Mouse (Mus musculus) midbrain, embryonic 11.5 days (tissue): ENCODE data around the gene Senp2. TPM values are rescaled to one million over a fixed set of nuclear protein-coding genes. Genes with fewer than 3 reads are reported as not detected.

Source experiments
- ATAC-seq: fragments of 200-750 bp; cut with Nextera tagmentation; 2 replicates; pipeline ENCODE4 v1.8.0; 2017; ENCODE audit warnings: moderate TSS enrichment, moderate library complexity; ENCODE audit not compliant: low FRiP score
- DNase-seq: peaks from one replicate; pipeline ENCODE4 v3.0.0; 2015; ENCODE audit warnings: low spot score; ENCODE audit errors: missing footprints
- H3K27ac ChIP-seq: fragments of 300-500 bp; sonication (generic); 2 replicates; pipeline ENCODE4 v1.5.1; 2014; ENCODE audit warnings: low read depth, low read length
- H3K27me3 ChIP-seq: fragments of 300-500 bp; sonication (generic); 2 replicates; pipeline ENCODE4 v1.6.1; 2014; ENCODE audit warnings: mild to moderate bottlenecking, low read length, moderate library complexity, mixed read lengths; ENCODE audit not compliant: control insufficient read depth, insufficient read depth
- H3K36me3 ChIP-seq: fragments of 300-500 bp; sonication (generic); 2 replicates; pipeline ENCODE4 v1.6.1; 2014; ENCODE audit warnings: mild to moderate bottlenecking, low read length, moderate library complexity, mixed read lengths; ENCODE audit not compliant: control insufficient read depth, insufficient read depth
- H3K4me1 ChIP-seq: fragments of 300-500 bp; sonication (generic); 2 replicates; pipeline ENCODE4 v1.6.1; 2014; ENCODE audit warnings: low read length; ENCODE audit not compliant: control insufficient read depth, insufficient read depth
- H3K4me2 ChIP-seq: fragments of 300-500 bp; sonication (generic); 2 replicates; pipeline ENCODE4 v1.6.1; 2014; ENCODE audit warnings: mild to moderate bottlenecking, moderate library complexity
- H3K4me3 ChIP-seq: fragments of 300-500 bp; sonication (generic); 2 replicates; pipeline ENCODE4 v1.5.1; 2014; ENCODE audit warnings: low read depth, low read length
- H3K9ac ChIP-seq: fragments of 300-500 bp; sonication (generic); 2 replicates; pipeline ENCODE4 v1.6.1; 2014; ENCODE audit warnings: low read length
- H3K9me3 ChIP-seq: fragments of 300-500 bp; sonication (generic); 2 replicates; pipeline ENCODE4 v1.6.1; 2016; ENCODE audit warnings: low read length; ENCODE audit not compliant: control insufficient read depth
- WGBS: fragments of 180-500 bp; shearing (Covaris S2); extraction: QIAGEN DNeasy Blood & Tissue Kit; methylation state at CpG from one replicate; pipeline ENCODE4 v1.1.7; 2014; 5-methylcytosine and 5-hydroxymethylcytosine counted together
- polyA plus RNA-seq: library from polyadenylated mRNA; unstranded; fragments of >200 nt; fragmentation: Nextera tagmentation; extraction: Ambion mirVana; gene quantifications from 2 replicates; pipeline ENCODE4 v1.2.1, GENCODE M21; 2014

Gene Senp2
- polyA plus RNA-seq, result 62.8 and 73.1 TPM in 2 replicates

DNA sequence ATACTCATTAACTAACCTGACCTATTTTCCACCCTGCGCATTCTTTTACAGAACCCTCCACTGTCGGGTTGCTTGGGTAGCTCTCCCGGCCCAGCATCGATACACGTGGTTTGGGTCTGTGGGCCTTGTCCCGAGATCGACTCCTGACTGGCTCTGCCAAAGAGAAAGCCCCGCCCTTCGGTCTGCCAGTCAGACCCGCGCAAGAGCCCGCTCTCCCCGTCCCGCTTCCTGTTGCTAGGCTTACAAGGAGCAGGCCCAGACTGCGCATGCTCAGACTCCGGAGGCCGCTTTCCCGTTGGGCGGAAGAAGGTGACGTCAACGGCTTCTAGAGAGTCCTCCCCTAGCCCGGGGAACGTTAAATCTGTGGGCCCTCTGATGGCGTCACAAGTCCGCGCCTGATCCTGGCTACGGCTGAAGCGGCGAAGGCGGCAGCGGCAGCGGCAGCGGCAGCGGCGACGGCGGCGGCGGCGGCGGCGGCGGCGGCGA lies at the start of gene Senp2:
Senp2 (plus strand) TSS at position 386 of the 486 bp plus-strand sequence.
- ATAC-seq, result peak; percentile 99
- no peaks in the 10 kb centered on the region for H3K27me3 ChIP-seq
- DNase-seq, result peak; percentile 100
- no peaks in the 10 kb centered on the region for H3K36me3 ChIP-seq
- peak within 1 kb of the TSS; percentile 91 for H3K9ac ChIP-seq
- H3K4me1 ChIP-seq, result peaks cover 9% of the 10 kb centered on the region
- peak within 1 kb of the TSS; percentile 96 for H3K4me3 ChIP-seq
- H3K9me3 ChIP-seq, result no peaks in the 10 kb centered on the region
- H3K27ac ChIP-seq, result peak within 1 kb of the TSS; percentile 40; the same call in 1 of the 2 replicates
- under 1% methylated on average over 39 of the region's 45 CpGs for WGBS
- H3K4me2 ChIP-seq, result peak within 1 kb of the TSS; percentile 79

DNA sequence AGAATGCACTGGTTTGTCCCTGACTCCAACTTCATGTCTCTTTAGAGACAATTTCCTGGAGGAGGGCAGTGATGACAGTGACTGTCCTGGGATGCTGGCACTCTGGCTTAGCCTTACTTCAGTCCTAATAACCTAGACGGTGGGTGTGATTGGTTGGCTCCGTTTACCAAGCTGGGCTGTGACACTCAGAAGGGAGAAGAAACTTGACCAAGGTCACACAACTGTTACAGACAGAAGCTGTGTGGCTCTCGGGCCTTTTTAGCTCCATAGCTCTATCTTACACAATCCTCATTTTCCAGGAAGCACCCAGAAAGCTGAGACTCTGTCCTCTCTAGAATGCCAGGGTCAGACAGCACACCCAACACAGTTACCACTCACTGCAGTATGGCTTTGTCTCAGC lies 43.7 kb upstream of the Senp2 start:
- H3K9ac ChIP-seq, result no peak overlapping the region
- no peak for ATAC-seq
- no peaks in the 10 kb centered on the region for H3K36me3 ChIP-seq
- no peak overlapping the region for H3K4me2 ChIP-seq
- DNase-seq, result no peak
- no peaks in the 10 kb centered on the region for H3K4me1 ChIP-seq
- H3K4me3 ChIP-seq, result no peak overlapping the region
- no peaks in the 10 kb centered on the region for H3K27me3 ChIP-seq
- WGBS, result 87% methylated on average over 3 of the region's 3 CpGs
- no peak overlapping the region for H3K27ac ChIP-seq
- H3K9me3 ChIP-seq, result no peaks in the 10 kb centered on the region

GRCm38 (mm10) chr16:21969874-21970273 lies 39.4 kb upstream of the Senp2 start:
- H3K4me2 ChIP-seq, result no peak overlapping the region
- no peaks in the 10 kb centered on the region for H3K36me3 ChIP-seq
- DNase-seq (no peak), ATAC-seq (no peak; the same call in 1 of the 2 replicates)
- no peaks in the 10 kb centered on the region for H3K4me1 ChIP-seq
- H3K27ac ChIP-seq, result no peak overlapping the region
- H3K9ac ChIP-seq, result no peak overlapping the region
- H3K9me3 ChIP-seq, result no peaks in the 10 kb centered on the region
- H3K27me3 ChIP-seq, result no peaks in the 10 kb centered on the region
- H3K4me3 ChIP-seq, result no peak overlapping the region
- WGBS, result 87% methylated on average over 5 of the region's 5 CpGs

DNA sequence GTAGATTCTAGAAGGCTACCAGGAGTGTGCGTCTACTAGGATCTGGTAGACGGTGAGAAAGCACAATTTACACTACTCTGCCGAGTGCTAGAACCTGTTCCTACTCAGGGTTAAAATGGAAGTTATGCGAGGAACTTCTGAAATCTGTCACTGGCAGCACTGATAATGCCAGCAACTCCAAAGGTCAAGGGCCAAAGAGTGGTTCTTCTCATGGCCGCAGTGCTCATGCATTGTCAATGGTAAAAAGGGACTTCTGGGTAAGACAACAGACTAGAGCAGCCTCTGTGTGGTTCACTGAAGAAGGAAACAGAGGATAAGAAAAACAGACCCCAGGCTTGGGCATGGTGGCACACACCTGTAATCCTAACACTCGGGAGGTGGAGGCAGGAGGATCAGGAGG lies 38.7 kb upstream of the Senp2 start:
- WGBS, result 92% methylated on average over 6 of the region's 6 CpGs
- ATAC-seq, result no peak
- H3K4me3 ChIP-seq, result no peak overlapping the region

DNA sequence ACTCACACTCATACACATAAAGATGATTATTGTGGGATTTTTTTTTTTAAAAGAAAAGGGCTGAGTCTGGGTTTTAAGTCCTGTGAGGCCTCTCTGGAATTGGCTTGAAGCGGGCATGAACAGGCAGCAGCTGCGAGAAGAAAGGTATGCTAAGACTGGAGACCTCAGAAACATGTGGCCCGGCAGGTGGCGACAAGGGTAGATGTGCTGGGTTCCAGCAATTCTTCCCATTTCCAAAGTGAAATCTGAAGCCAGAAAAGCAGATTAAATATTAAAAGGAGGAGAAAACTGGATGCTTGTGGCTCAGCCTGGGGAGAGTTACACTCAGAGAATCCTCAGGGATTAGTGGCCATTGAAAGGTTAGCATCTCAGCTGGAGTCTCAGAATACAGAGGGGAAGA lies 37.8 kb upstream of the Senp2 start:
- no peaks in the 10 kb centered on the region for H3K27me3 ChIP-seq
- no peak overlapping the region for H3K4me2 ChIP-seq
- peaks cover 6% of the 10 kb centered on the region for H3K4me1 ChIP-seq
- no peak overlapping the region for H3K9ac ChIP-seq
- DNase-seq (no peak), ATAC-seq (no peak)
- no peaks in the 10 kb centered on the region for H3K9me3 ChIP-seq
- no peak overlapping the region for H3K27ac ChIP-seq
- no peak overlapping the region for H3K4me3 ChIP-seq
- H3K36me3 ChIP-seq, result no peaks in the 10 kb centered on the region
- WGBS, result 57% methylated on average over 4 of the region's 4 CpGs

More for the DNA sequence above, 38.7 kb upstream of the Senp2 start:
- no peak overlapping the region for H3K4me2 ChIP-seq
- H3K27me3 ChIP-seq, result no peaks in the 10 kb centered on the region
- no peak overlapping the region for H3K27ac ChIP-seq
- DNase-seq, result no peak
- no peaks in the 10 kb centered on the region for H3K36me3 ChIP-seq
- H3K9ac ChIP-seq, result no peak overlapping the region
- no peaks in the 10 kb centered on the region for H3K9me3 ChIP-seq
- H3K4me1 ChIP-seq, result no peaks in the 10 kb centered on the region

GRCm38 (mm10) chr16:21976203-21976602 lies 33.1 kb upstream of the Senp2 start:
- peaks cover 6% of the 10 kb centered on the region for H3K4me1 ChIP-seq
- ATAC-seq (0 out of 2 replicates have a peak, but pooled peaks have one; percentile 33), DNase-seq (peak; percentile 86)
- no peaks in the 10 kb centered on the region for H3K27me3 ChIP-seq
- H3K4me2 ChIP-seq, result peak overlapping the region; percentile 40
- no peak overlapping the region for H3K4me3 ChIP-seq
- no peak overlapping the region for H3K27ac ChIP-seq
- 1% methylated on average over 16 of the region's 16 CpGs for WGBS
- 0 out of 2 replicates have a peak overlapping the region, but pooled peaks have one; percentile 22 for H3K9ac ChIP-seq
- no peaks in the 10 kb centered on the region for H3K9me3 ChIP-seq
- no peaks in the 10 kb centered on the region for H3K36me3 ChIP-seq

GRCm38 (mm10) chr16:21977347-21977746 lies 31.9 kb upstream of the Senp2 start:
- no peaks in the 10 kb centered on the region for H3K9me3 ChIP-seq
- ATAC-seq (no peak), DNase-seq (no peak)
- H3K4me3 ChIP-seq, result no peak overlapping the region
- H3K4me2 ChIP-seq, result no peak overlapping the region
- WGBS, result 78% methylated on average over 5 of the region's 5 CpGs
- H3K36me3 ChIP-seq, result no peaks in the 10 kb centered on the region
- no peak overlapping the region for H3K27ac ChIP-seq
- no peak overlapping the region for H3K9ac ChIP-seq
- no peaks in the 10 kb centered on the region for H3K27me3 ChIP-seq
- H3K4me1 ChIP-seq, result peaks cover 6% of the 10 kb centered on the region

- H3K9ac ChIP-seq, result no peak overlapping the region
- ATAC-seq (no peak), DNase-seq (no peak)
- H3K4me2 ChIP-seq, result no peak overlapping the region
- 93% methylated on average over 9 of the region's 9 CpGs for WGBS
- H3K9me3 ChIP-seq, result no peaks in the 10 kb centered on the region
- no peaks in the 10 kb centered on the region for H3K27me3 ChIP-seq
- H3K36me3 ChIP-seq, result no peaks in the 10 kb centered on the region
- H3K4me1 ChIP-seq, result no peaks in the 10 kb centered on the region
- H3K27ac ChIP-seq, result no peak overlapping the region
- no peak overlapping the region for H3K4me3 ChIP-seq
Measured at GRCm38 (mm10) chr16:21983146-21983545, 26.1 kb upstream of the Senp2 start.

- no peaks in the 10 kb centered on the region for H3K27me3 ChIP-seq
- H3K4me1 ChIP-seq, result no peaks in the 10 kb centered on the region
- no peak overlapping the region for H3K27ac ChIP-seq
- no peak overlapping the region for H3K9ac ChIP-seq
- H3K4me3 ChIP-seq, result no peak overlapping the region
- H3K36me3 ChIP-seq, result no peaks in the 10 kb centered on the region
- WGBS, result 90% methylated on average over 4 of the region's 4 CpGs
- no peak for ATAC-seq
- DNase-seq, result no peak
- no peak overlapping the region for H3K4me2 ChIP-seq
- no peaks in the 10 kb centered on the region for H3K9me3 ChIP-seq
Measured at GRCm38 (mm10) chr16:21983581-21983980, 25.7 kb upstream of the Senp2 start.
